Mouse (Mus musculus): ENCODE measurements at regions not wholly inside any gene's neighbourhood (a gene's known extent, or its start where the extent isn't known, plus 50 kb on each side); places are given as distances from the start of the nearest gene placed in this dataset.

- H3K27me3 ChIP-seq (ENCODE audit: insufficient read depth, low read length): peaks cover 44% of the 10 kb centered on the region
- H3K36me3 ChIP-seq (ENCODE audit: insufficient read depth, low read length): no peaks in the 10 kb centered on the region
- no peak overlapping the region for H3K4me3 ChIP-seq (replicated peaks; ENCODE audit: low read length)
- no peaks in the 10 kb centered on the region for H3K9me3 ChIP-seq (ENCODE audit: low read length)
- H3K4me1 ChIP-seq (replicated peaks; ENCODE audit: low read depth, low read length): peaks cover 37% of the 10 kb centered on the region
- no peak for TF ChIP-seq CTCF (conservative IDR thresholded peaks at IDR 0.05; ENCODE audit: low read length)
- no peak for TF ChIP-seq NANOG (IDR thresholded peaks at IDR 0.05; ENCODE audit: borderline replicate concordance, low read length)
- no peak for TF ChIP-seq POU5F1 (IDR thresholded peaks at IDR 0.05; ENCODE audit: borderline replicate concordance, low read length)
Measured at GRCm38 (mm10) chr4:107736866-107737265, 52.8 kb upstream of the Dmrtb1 start.

GRCm38 (mm10) chr4:107737907-107738306 lies 53.9 kb upstream of the Dmrtb1 start:
- no peaks in the 10 kb centered on the region for H3K9me3 ChIP-seq (ENCODE audit: low read length)
- TF ChIP-seq CTCF (conservative IDR thresholded peaks at IDR 0.05; ENCODE audit: low read length) (peak; percentile 84), NANOG (IDR thresholded peaks at IDR 0.05; ENCODE audit: borderline replicate concordance, low read length) (no peak)
- no peaks in the 10 kb centered on the region for H3K36me3 ChIP-seq (ENCODE audit: insufficient read depth, low read length)
- peaks cover 44% of the 10 kb centered on the region for H3K27me3 ChIP-seq (ENCODE audit: insufficient read depth, low read length)
- no peak overlapping the region for H3K4me3 ChIP-seq (replicated peaks; ENCODE audit: low read length)
- peaks cover 28% of the 10 kb centered on the region for H3K4me1 ChIP-seq (replicated peaks; ENCODE audit: low read depth, low read length)

- H3K4me1 ChIP-seq (replicated peaks; ENCODE audit: low read depth, low read length): peaks cover 19% of the 10 kb centered on the region
- H3K4me3 ChIP-seq (replicated peaks; ENCODE audit: low read length): no peak overlapping the region
- peaks cover 51% of the 10 kb centered on the region for H3K27me3 ChIP-seq (ENCODE audit: insufficient read depth, low read length)
- no peak for TF ChIP-seq NANOG (IDR thresholded peaks at IDR 0.05; ENCODE audit: borderline replicate concordance, low read length)
- no peak for TF ChIP-seq CTCF (conservative IDR thresholded peaks at IDR 0.05; ENCODE audit: low read length)
- no peak for TF ChIP-seq POU5F1 (IDR thresholded peaks at IDR 0.05; ENCODE audit: borderline replicate concordance, low read length)
- no peaks in the 10 kb centered on the region for H3K9me3 ChIP-seq (ENCODE audit: low read length)
- no peaks in the 10 kb centered on the region for H3K36me3 ChIP-seq (ENCODE audit: insufficient read depth, low read length)
Measured at GRCm38 (mm10) chr4:107738776-107739175, 54.7 kb upstream of the Dmrtb1 start.

GRCm38 (mm10) chr4:107739789-107740405 lies 55.9 kb upstream of the Dmrtb1 start:
- H3K9me3 ChIP-seq (ENCODE audit: low read length): no peaks in the 10 kb centered on the region
- H3K27me3 ChIP-seq (ENCODE audit: insufficient read depth, low read length): peaks cover 49% of the 10 kb centered on the region
- no peak for TF ChIP-seq NANOG (IDR thresholded peaks at IDR 0.05; ENCODE audit: borderline replicate concordance, low read length)
- TF ChIP-seq CTCF (conservative IDR thresholded peaks at IDR 0.05; ENCODE audit: low read length): no peak
- TF ChIP-seq POU5F1 (IDR thresholded peaks at IDR 0.05; ENCODE audit: borderline replicate concordance, low read length): no peak
- no peaks in the 10 kb centered on the region for H3K36me3 ChIP-seq (ENCODE audit: insufficient read depth, low read length)
- no peak overlapping the region for H3K4me3 ChIP-seq (replicated peaks; ENCODE audit: low read length)
- H3K4me1 ChIP-seq (replicated peaks; ENCODE audit: low read depth, low read length): peaks cover 8% of the 10 kb centered on the region

GRCm38 (mm10) chr4:107743646-107744045 lies 58.4 kb upstream of the Lrp8 start:
- Histone ChIP-seq H3K36me3 (ENCODE audit: insufficient read depth, low read length) (no peaks in the 10 kb centered on the region), H3K27me3 (ENCODE audit: insufficient read depth, low read length) (peaks cover 46% of the 10 kb centered on the region), H3K4me1 (replicated peaks; ENCODE audit: low read depth, low read length) (peaks cover 7% of the 10 kb centered on the region; the same call in 1 of the 2 replicates), H3K9me3 (ENCODE audit: low read length) (no peaks in the 10 kb centered on the region), H3K4me3 (replicated peaks; ENCODE audit: low read length) (no peak overlapping the region)
- TF ChIP-seq POU5F1 (IDR thresholded peaks at IDR 0.05; ENCODE audit: borderline replicate concordance, low read length): no peak
- no peak for TF ChIP-seq CTCF (conservative IDR thresholded peaks at IDR 0.05; ENCODE audit: low read length)
- no peak for TF ChIP-seq NANOG (IDR thresholded peaks at IDR 0.05; ENCODE audit: borderline replicate concordance, low read length)

- H3K4me3 ChIP-seq (replicated peaks; ENCODE audit: low read length): no peak overlapping the region
- no peaks in the 10 kb centered on the region for H3K36me3 ChIP-seq (ENCODE audit: insufficient read depth, low read length)
- TF ChIP-seq NANOG (IDR thresholded peaks at IDR 0.05; ENCODE audit: borderline replicate concordance, low read length): no peak
- no peak for TF ChIP-seq CTCF (conservative IDR thresholded peaks at IDR 0.05; ENCODE audit: low read length)
- TF ChIP-seq POU5F1 (IDR thresholded peaks at IDR 0.05; ENCODE audit: borderline replicate concordance, low read length): no peak
- H3K27me3 ChIP-seq (ENCODE audit: insufficient read depth, low read length): peaks cover 33% of the 10 kb centered on the region
- no peaks in the 10 kb centered on the region for H3K9me3 ChIP-seq (ENCODE audit: low read length)
- peaks cover 14% of the 10 kb centered on the region for H3K4me1 ChIP-seq (replicated peaks; ENCODE audit: low read depth, low read length)
Measured at GRCm38 (mm10) chr4:107746366-107746765, 55.7 kb upstream of the Lrp8 start.

- TF ChIP-seq CTCF (conservative IDR thresholded peaks at IDR 0.05; ENCODE audit: low read length) (no peak), POU5F1 (IDR thresholded peaks at IDR 0.05; ENCODE audit: borderline replicate concordance, low read length) (no peak), NANOG (IDR thresholded peaks at IDR 0.05; ENCODE audit: borderline replicate concordance, low read length) (no peak)
- peaks cover 32% of the 10 kb centered on the region for H3K27me3 ChIP-seq (ENCODE audit: insufficient read depth, low read length)
- peaks cover 14% of the 10 kb centered on the region for H3K4me1 ChIP-seq (replicated peaks; ENCODE audit: low read depth, low read length)
- H3K36me3 ChIP-seq (ENCODE audit: insufficient read depth, low read length): no peaks in the 10 kb centered on the region
- H3K4me3 ChIP-seq (replicated peaks; ENCODE audit: low read length): no peak overlapping the region
- H3K9me3 ChIP-seq (ENCODE audit: low read length): no peaks in the 10 kb centered on the region
Measured at GRCm38 (mm10) chr4:107746923-107747431, 55.1 kb upstream of the Lrp8 start.

GRCm38 (mm10) chr4:107747454-107747853 lies 54.6 kb upstream of the Lrp8 start:
- H3K4me1 ChIP-seq (replicated peaks; ENCODE audit: low read depth, low read length): peaks cover 14% of the 10 kb centered on the region
- H3K27me3 ChIP-seq (ENCODE audit: insufficient read depth, low read length): peaks cover 32% of the 10 kb centered on the region
- no peak overlapping the region for H3K4me3 ChIP-seq (replicated peaks; ENCODE audit: low read length)
- H3K9me3 ChIP-seq (ENCODE audit: low read length): no peaks in the 10 kb centered on the region
- H3K36me3 ChIP-seq (ENCODE audit: insufficient read depth, low read length): no peaks in the 10 kb centered on the region
- no peak for TF ChIP-seq CTCF (conservative IDR thresholded peaks at IDR 0.05; ENCODE audit: low read length)
- no peak for TF ChIP-seq NANOG (IDR thresholded peaks at IDR 0.05; ENCODE audit: borderline replicate concordance, low read length)
- TF ChIP-seq POU5F1 (IDR thresholded peaks at IDR 0.05; ENCODE audit: borderline replicate concordance, low read length): no peak
